8 mouse cellular contexts compared by ENCODE assay signal in genomic region chr1:121328193-121328555, GRCm38 (mm10). TPM values are rescaled to one million over a fixed set of nuclear protein-coding genes. Genes with fewer than 3 reads are reported as not detected.
DNase-seq lines count a peak whose midpoint lies in the region; ATAC-seq and TF ChIP-seq lines count a peak whose summit lies in the region.

No protein-coding gene starts in this region.

- no peak for TF ChIP-seq CTCF in left cerebral cortex, adult 2 months (IDR thresholded peaks at IDR 0.05)

- peak overlapping the region; percentile 94 for H3K9ac ChIP-seq in hindbrain, embryonic 16.5 days (ENCODE audit: low read depth, low read length)
- peak overlapping the region; percentile 91 for H3K9ac ChIP-seq in midbrain, embryonic 13.5 days (replicated peaks)

- H3K36me3 ChIP-seq in hindbrain, embryonic 16.5 days (ENCODE audit: control insufficient read depth, insufficient read depth, low read length), result no peaks in the 10 kb centered on the region
- peaks cover 5% of the 10 kb centered on the region; the same call in 1 of the 2 replicates for H3K36me3 ChIP-seq in midbrain, embryonic 13.5 days

- DNase-seq in left cerebral cortex, adult 2 months (ENCODE audit: extremely low spot score in 1 of 2, low spot score in 2 of 2), result no peak
- DNase-seq in left cerebral cortex, adult 11 months (ENCODE audit: low spot score), result no peak
- no peak for DNase-seq in Muller cell, postnatal 12 days (ENCODE audit: inconsistent ontology term)
- no peak for DNase-seq in left cerebral cortex, adult 8-10 months (ENCODE audit: low spot score in 2 of 2)
- DNase-seq in kidney, adult 9 months, result no peak

- peaks cover 16% of the 10 kb centered on the region for H3K4me1 ChIP-seq in hindbrain, embryonic 16.5 days (ENCODE audit: control insufficient read depth, insufficient read depth, low read depth, low read length)
- peaks cover 30% of the 10 kb centered on the region for H3K4me1 ChIP-seq in midbrain, embryonic 13.5 days (replicated peaks)

- H3K27ac ChIP-seq in left cerebral cortex, adult 2 months, result peak overlapping the region; percentile 98
- H3K27ac ChIP-seq in hindbrain, embryonic 16.5 days (ENCODE audit: low read depth, low read length), result peak overlapping the region; percentile 93
- peak overlapping the region; percentile 89 for H3K27ac ChIP-seq in midbrain, embryonic 13.5 days

- peak overlapping the region; percentile 92 for H3K4me2 ChIP-seq in hindbrain, embryonic 16.5 days (ENCODE audit: low read length)
- peak overlapping the region; percentile 87 for H3K4me2 ChIP-seq in midbrain, embryonic 13.5 days (replicated peaks)

- ATAC-seq in common myeloid progenitor, adult 5-6 weeks (replicated peaks; ENCODE audit: low read depth, poor library complexity, severe bottlenecking), result peak; percentile 55
- ATAC-seq in hindbrain, embryonic 16.5 days, result peak; percentile 74
- ATAC-seq in midbrain, embryonic 13.5 days, result peak; percentile 75

- H3K9me3 ChIP-seq in hindbrain, embryonic 16.5 days (ENCODE audit: control insufficient read depth, low read length), result no peaks in the 10 kb centered on the region
- no peaks in the 10 kb centered on the region for H3K9me3 ChIP-seq in midbrain, embryonic 13.5 days

- H3K27me3 ChIP-seq in hindbrain, embryonic 16.5 days (replicated peaks; ENCODE audit: control insufficient read depth, insufficient read depth, low read length), result no peaks in the 10 kb centered on the region
- H3K27me3 ChIP-seq in midbrain, embryonic 13.5 days, result no peaks in the 10 kb centered on the region

- intact Hi-C loops in left cerebral cortex, adult 2 months (cut with DNase I), result loop anchor here (5.0 kb wide), 3 partner anchors 104 to 726 kb away; partner anchors contain the start of genes Ccdc93, Ddx18 and En1

- 4% methylated on average over 7 of the region's 7 CpGs for WGBS in hindbrain, embryonic 16.5 days
- 6% methylated on average over 7 of the region's 7 CpGs for WGBS in midbrain, embryonic 13.5 days

- peak overlapping the region; percentile 58 for H3K4me3 ChIP-seq in left cerebral cortex, adult 2 months
- H3K4me3 ChIP-seq in hindbrain, embryonic 16.5 days (ENCODE audit: low read length), result peak overlapping the region; percentile 94
- peak overlapping the region; percentile 85 for H3K4me3 ChIP-seq in midbrain, embryonic 13.5 days (replicated peaks)

RNA-seq across cellular contexts. Expression of gene Insig2, which starts 4.2 kb away (rescaled TPM):
- 10 to 100 TPM; 64.7 to 65.7 TPM for total RNA-seq in left cerebral cortex, adult 2 months (2021)
- 10.6 and 10.7 TPM in 2 replicates for total RNA-seq in common myeloid progenitor, adult 5-6 weeks (2017)
- 39.8 and 46.8 TPM in 2 replicates for polyA plus RNA-seq in hindbrain, embryonic 16.5 days (2015; fragmentation: Nextera tagmentation; extraction: Ambion mirVana)
- 47.7 and 50.2 TPM in 2 replicates for polyA plus RNA-seq in midbrain, embryonic 13.5 days (2015; fragmentation: Nextera tagmentation; extraction: Ambion mirVana)
- 10 to 100 TPM; 55.3 to 71.9 (median 64.8) TPM for total RNA-seq in left cerebral cortex, adult 8-10 months (2022)
